Mouse (Mus musculus): ENCODE measurements around the gene Psma5. TPM values are rescaled to one million over a fixed set of nuclear protein-coding genes. Genes with fewer than 3 reads are reported as not detected.
"Not testable (repeated sequence)": the region's sequence is repeated elsewhere in the genome, so short reads cannot be mapped to it uniquely, and the experiment has no call there.

The Psma5 gene
- polyA plus RNA-seq, 1 experiment from 2014 or later: 266 TPM

DNA sequence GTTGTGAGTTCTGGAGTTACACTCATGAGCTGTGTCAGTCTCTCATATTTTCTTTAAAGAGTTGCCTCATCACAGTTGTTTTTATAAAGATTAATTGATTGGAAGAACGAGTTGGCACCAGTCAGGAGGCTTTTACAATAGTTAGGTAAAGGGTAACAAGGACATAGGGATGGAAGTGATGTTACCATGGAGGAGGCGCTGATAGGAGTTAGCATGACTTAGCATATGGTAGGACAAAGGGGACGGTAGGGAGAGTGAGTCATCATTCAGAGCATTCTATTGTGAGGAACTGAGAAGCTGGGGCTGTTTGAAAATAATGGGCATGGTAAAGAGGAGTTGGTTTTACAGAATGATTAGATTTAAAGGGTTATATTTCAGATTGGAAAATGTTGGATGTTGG lies 2.6 kb downstream of the Psma5 start:
- H3K27me3 ChIP-seq (replicated peaks; ENCODE audit: control insufficient read depth, insufficient read depth, low read length): no peaks in the 10 kb centered on the region
- H3K4me2 ChIP-seq (ENCODE audit: low read length): no peak overlapping the region
- WGBS: 69% methylated on average over 3 of the region's 3 CpGs
- H3K9ac ChIP-seq (replicated peaks; ENCODE audit: low read depth, low read length): no peak overlapping the region
- H3K4me1 ChIP-seq (replicated peaks; ENCODE audit: control insufficient read depth, insufficient read depth, low read length): peaks cover 18% of the 10 kb centered on the region
- no peak overlapping the region for H3K27ac ChIP-seq (ENCODE audit: low read length)
- peaks cover 5% of the 10 kb centered on the region for H3K36me3 ChIP-seq (ENCODE audit: control insufficient read depth, insufficient read depth)
- ATAC-seq: no peak
- no peak overlapping the region for H3K4me3 ChIP-seq (replicated peaks; ENCODE audit: low read length)
- H3K9me3 ChIP-seq (ENCODE audit: control insufficient read depth, low read length): no peaks in the 10 kb centered on the region

DNA sequence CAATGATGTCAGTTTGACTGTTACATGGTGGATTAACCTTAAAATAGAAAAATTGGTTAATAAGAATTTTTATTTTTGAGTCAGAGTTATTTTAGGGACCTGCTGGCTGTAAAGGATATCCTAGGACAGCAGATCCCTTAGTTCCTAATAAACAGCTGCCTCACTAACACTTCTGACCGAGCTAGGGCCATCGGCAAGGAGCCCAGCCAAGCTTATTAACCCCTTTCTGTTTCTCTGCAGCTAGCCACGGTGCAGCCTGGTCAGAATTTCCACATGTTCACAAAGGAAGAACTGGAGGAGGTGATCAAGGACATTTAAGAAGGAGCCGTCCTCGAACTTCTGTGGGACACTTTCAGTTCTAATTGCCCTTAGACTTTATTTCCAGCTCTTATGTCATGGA lies 22.8 kb downstream of the Psma5 start:
- peaks cover 10% of the 10 kb centered on the region for H3K4me1 ChIP-seq (replicated peaks; ENCODE audit: control insufficient read depth, insufficient read depth, low read length)
- not testable (repeated sequence) for H3K9me3 ChIP-seq (ENCODE audit: control insufficient read depth, low read length); ATAC-seq; H3K4me3 ChIP-seq (replicated peaks; ENCODE audit: low read length); H3K4me2 ChIP-seq (ENCODE audit: low read length); H3K27me3 ChIP-seq (replicated peaks; ENCODE audit: control insufficient read depth, insufficient read depth, low read length); H3K36me3 ChIP-seq (ENCODE audit: control insufficient read depth, insufficient read depth); H3K9ac ChIP-seq (replicated peaks; ENCODE audit: low read depth, low read length); H3K27ac ChIP-seq (ENCODE audit: low read length)
- 77% methylated on average over 5 of the region's 5 CpGs for WGBS

DNA sequence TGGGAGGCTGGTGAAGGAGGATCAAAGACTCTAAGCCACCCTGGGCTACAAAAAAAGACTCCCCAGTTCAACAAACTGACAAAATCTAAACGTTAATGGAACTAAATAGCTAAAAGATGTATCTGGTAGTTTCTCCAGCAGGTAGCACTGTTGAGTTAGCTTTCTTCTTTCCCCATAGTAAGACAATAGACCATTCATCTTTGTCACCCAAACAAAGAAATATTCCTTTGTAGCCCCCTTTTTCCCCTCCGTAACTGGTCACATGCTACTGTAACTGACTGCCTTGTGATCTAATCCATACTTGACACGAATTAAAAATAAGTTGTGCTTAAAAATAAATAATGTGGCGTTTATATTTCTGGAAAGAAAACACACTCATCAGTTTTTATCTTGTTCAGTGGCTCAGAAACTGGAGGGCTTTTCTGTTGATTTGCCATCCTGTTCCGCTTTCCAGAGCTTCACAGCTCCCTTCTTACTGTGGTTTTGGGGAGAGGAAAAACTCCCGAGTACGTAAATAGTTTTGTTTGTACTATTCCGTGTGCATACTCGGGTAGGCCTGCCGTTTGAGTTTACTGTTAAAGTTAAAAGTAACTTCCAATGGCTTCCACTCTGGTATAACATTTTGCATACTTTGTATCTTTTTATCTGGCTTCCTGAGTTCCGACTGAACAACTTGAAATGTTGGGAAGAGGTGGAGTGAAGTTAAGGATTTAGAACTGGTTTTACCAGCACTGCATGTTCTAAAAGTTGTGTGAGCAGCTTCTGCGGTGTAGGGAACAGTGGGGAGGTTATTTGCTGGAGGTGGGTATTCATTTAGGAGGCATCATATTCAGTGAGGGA lies 25.9 kb downstream of the Psma5 start:
- Histone ChIP-seq H3K27ac (ENCODE audit: low read length) (peak overlapping the region; percentile 82), H3K4me1 (replicated peaks; ENCODE audit: control insufficient read depth, insufficient read depth, low read length) (peaks cover 38% of the 10 kb centered on the region), H3K36me3 (ENCODE audit: control insufficient read depth, insufficient read depth) (peaks cover 3% of the 10 kb centered on the region; the same call in 1 of the 2 replicates), H3K27me3 (replicated peaks; ENCODE audit: control insufficient read depth, insufficient read depth, low read length) (no peaks in the 10 kb centered on the region), H3K9me3 (ENCODE audit: control insufficient read depth, low read length) (no peaks in the 10 kb centered on the region), H3K4me3 (replicated peaks; ENCODE audit: low read length) (peak overlapping the region; percentile 84), H3K4me2 (ENCODE audit: low read length) (peak overlapping the region; percentile 85), H3K9ac (replicated peaks; ENCODE audit: low read depth, low read length) (peak overlapping the region; percentile 96)
- no peak for ATAC-seq
- 25% methylated on average over 12 of the region's 12 CpGs for WGBS

DNA sequence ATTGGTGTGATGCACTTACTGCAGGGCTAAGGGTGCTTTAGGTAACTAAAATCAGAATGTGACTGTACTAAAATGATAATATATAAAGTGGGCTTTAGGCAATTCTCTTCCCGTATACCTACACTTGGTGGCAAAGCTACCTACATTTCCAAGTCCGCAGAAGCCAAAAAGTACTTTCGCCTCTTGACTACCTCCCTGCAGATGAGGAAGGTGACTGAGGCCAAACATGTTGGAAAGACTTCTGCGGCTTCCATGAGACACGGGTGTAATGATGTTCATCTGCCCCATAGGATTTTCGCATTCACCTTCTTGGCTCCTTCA lies 26.5 kb downstream of the Psma5 start:
- Histone ChIP-seq H3K4me1 (replicated peaks; ENCODE audit: control insufficient read depth, insufficient read depth, low read length) (peaks cover 44% of the 10 kb centered on the region), H3K36me3 (ENCODE audit: control insufficient read depth, insufficient read depth) (peaks cover 3% of the 10 kb centered on the region; the same call in 1 of the 2 replicates), H3K9me3 (ENCODE audit: control insufficient read depth, low read length) (no peaks in the 10 kb centered on the region), H3K4me2 (ENCODE audit: low read length) (peak overlapping the region; percentile 85), H3K27ac (ENCODE audit: low read length) (peak overlapping the region; percentile 82), H3K4me3 (replicated peaks; ENCODE audit: low read length) (peak overlapping the region; percentile 84), H3K9ac (replicated peaks; ENCODE audit: low read depth, low read length) (peak overlapping the region; percentile 96), H3K27me3 (replicated peaks; ENCODE audit: control insufficient read depth, insufficient read depth, low read length) (no peaks in the 10 kb centered on the region)
- no peak; the same call in 1 of the 2 replicates for ATAC-seq
- 9% methylated on average over 6 of the region's 6 CpGs for WGBS

DNA sequence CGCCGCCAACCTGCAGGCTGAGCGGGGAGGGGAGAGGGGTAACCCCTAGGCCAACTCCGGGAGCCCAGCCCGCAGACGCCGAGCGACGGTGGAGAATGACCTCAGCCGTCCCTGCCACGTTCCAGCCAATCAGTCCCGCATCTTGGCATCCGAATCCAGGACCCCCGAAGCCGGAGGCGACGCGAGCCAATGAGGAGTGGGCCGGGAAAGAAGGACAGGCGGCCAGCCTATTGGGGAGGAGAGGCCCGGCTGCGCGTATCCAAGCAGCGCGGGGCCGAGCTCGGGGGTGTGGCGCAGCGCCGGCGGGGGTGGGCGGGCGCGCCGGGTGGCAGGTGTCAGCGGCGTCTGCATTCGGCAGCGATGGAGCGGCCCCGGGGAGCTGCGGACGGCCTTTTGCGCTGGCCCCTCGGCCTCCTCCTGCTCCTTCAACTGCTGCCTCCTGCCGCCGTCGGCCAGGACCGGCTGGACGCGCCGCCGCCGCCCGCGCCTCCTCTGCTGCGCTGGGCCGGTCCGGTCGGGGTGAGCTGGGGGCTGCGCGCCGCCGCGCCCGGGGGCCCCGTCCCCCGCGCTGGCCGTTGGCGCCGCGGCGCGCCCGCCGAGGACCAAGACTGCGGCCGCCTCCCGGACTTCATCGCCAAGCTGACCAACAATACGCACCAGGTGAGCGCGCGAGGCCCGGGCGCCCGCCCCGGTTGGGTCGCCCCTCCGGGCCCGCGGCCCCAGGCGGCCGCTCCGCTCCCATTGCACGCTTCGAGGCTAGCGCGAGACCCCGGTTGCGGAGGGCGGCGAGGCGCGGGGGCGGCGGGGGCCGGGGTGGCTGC lies 27.3 kb downstream of the Psma5 start, which contains the start of gene Sort1:
Gene Sort1 (plus strand): TSS at position 302 of the 821 bp plus-strand sequence.
- Histone ChIP-seq H3K36me3 (ENCODE audit: control insufficient read depth, insufficient read depth) (peaks cover 3% of the 10 kb centered on the region; the same call in 1 of the 2 replicates), H3K9me3 (ENCODE audit: control insufficient read depth, low read length) (no peaks in the 10 kb centered on the region), H3K4me3 (replicated peaks; ENCODE audit: low read length) (peak within 1 kb of the TSS; percentile 84), H3K27me3 (replicated peaks; ENCODE audit: control insufficient read depth, insufficient read depth, low read length) (no peaks in the 10 kb centered on the region), H3K4me2 (ENCODE audit: low read length) (peak within 1 kb of the TSS; percentile 85), H3K4me1 (replicated peaks; ENCODE audit: control insufficient read depth, insufficient read depth, low read length) (peaks cover 52% of the 10 kb centered on the region), H3K9ac (replicated peaks; ENCODE audit: low read depth, low read length) (peak within 1 kb of the TSS; percentile 96), H3K27ac (ENCODE audit: low read length) (peak within 1 kb of the TSS; percentile 82)
- ATAC-seq: peak; percentile 99
- under 1% methylated on average over 61 of the region's 109 CpGs for WGBS

DNA sequence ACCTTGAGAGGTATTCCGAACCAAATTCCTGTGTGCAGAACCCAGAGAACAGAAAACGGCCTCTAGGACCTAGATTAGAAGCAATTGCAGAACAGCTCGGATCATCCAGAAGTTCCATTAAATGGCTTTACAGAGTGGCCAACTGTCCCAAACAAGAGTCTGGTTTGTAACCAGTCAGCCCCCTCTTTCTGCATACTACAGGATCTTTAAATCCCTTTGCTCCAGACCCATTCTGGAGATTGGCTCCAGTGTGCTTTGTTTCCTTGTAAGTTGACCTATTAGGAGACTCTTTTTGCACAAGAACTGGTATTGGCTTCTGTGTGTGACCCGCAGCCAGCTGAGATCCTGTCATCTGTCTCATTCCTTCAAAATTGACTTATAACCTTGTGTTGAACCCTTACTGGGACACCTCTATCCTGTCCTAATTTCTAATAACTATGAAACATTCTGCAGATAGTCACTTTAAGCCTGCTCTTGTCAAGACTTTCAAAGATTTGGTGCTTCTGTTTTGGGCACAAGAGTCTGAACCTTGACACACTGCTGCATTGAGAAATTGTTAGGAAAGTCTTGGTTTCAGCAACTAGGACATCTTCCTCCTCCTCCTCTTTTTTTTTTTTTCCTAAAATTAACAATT lies 28.5 kb downstream of the Psma5 start:
- Histone ChIP-seq H3K27ac (ENCODE audit: low read length) (no peak overlapping the region), H3K9ac (replicated peaks; ENCODE audit: low read depth, low read length) (peak overlapping the region; percentile 96), H3K9me3 (ENCODE audit: control insufficient read depth, low read length) (no peaks in the 10 kb centered on the region), H3K27me3 (replicated peaks; ENCODE audit: control insufficient read depth, insufficient read depth, low read length) (no peaks in the 10 kb centered on the region), H3K36me3 (ENCODE audit: control insufficient read depth, insufficient read depth) (no peaks in the 10 kb centered on the region; the same call in 1 of the 2 replicates), H3K4me2 (ENCODE audit: low read length) (peak overlapping the region; percentile 58), H3K4me1 (replicated peaks; ENCODE audit: control insufficient read depth, insufficient read depth, low read length) (peaks cover 60% of the 10 kb centered on the region), H3K4me3 (replicated peaks; ENCODE audit: low read length) (peak overlapping the region; percentile 84)
- ATAC-seq: no peak
- WGBS: 48% methylated on average over 4 of the region's 4 CpGs

DNA sequence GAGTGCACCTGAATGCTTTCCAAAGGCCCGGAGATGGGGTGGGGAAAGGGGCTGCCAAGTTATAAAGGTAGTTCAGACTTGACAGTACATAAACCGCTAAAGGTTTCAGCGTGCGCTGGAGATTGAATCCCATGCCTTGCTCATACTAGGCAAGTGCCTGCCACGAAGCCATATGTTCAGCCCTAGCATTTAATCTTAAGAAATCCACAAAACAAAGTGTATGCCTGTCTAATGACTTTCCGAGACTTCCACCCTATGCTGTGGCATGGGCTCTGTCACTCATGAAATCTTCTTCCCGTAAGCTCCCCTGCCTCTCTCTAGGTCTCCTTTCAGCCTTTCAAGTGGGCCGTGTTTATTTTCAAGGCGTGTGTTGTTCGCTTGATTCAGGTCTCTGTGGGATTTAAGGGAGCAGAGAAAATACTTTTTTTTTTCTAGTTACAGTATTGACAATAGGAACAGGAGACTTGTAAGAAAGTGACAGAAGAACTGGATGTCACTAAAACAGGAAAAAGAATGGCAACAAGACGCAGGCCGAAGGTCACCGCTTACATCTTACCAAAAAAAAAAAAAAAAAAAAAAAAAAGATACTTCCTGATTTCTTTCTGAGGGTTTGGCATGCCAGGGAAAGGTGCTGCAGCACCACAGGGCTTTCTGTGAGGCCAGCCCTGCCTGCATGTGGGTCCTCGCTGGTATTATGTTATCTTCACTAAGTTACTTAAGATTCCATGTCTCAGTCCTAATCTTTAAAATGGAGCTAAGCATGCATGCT lies 30.1 kb downstream of the Psma5 start:
- no peak for ATAC-seq
- no peaks in the 10 kb centered on the region for H3K36me3 ChIP-seq (ENCODE audit: control insufficient read depth, insufficient read depth)
- 51% methylated on average over 14 of the region's 14 CpGs for WGBS
- H3K27me3 ChIP-seq (replicated peaks; ENCODE audit: control insufficient read depth, insufficient read depth, low read length): no peaks in the 10 kb centered on the region
- H3K9ac ChIP-seq (replicated peaks; ENCODE audit: low read depth, low read length): peak overlapping the region; percentile 0; the same call in 1 of the 2 replicates
- peak overlapping the region; percentile 58 for H3K4me2 ChIP-seq (ENCODE audit: low read length)
- no peak overlapping the region for H3K27ac ChIP-seq (ENCODE audit: low read length)
- peaks cover 70% of the 10 kb centered on the region for H3K4me1 ChIP-seq (replicated peaks; ENCODE audit: control insufficient read depth, insufficient read depth, low read length)
- no peaks in the 10 kb centered on the region for H3K9me3 ChIP-seq (ENCODE audit: control insufficient read depth, low read length)
- peak overlapping the region; percentile 11 for H3K4me3 ChIP-seq (replicated peaks; ENCODE audit: low read length)

DNA sequence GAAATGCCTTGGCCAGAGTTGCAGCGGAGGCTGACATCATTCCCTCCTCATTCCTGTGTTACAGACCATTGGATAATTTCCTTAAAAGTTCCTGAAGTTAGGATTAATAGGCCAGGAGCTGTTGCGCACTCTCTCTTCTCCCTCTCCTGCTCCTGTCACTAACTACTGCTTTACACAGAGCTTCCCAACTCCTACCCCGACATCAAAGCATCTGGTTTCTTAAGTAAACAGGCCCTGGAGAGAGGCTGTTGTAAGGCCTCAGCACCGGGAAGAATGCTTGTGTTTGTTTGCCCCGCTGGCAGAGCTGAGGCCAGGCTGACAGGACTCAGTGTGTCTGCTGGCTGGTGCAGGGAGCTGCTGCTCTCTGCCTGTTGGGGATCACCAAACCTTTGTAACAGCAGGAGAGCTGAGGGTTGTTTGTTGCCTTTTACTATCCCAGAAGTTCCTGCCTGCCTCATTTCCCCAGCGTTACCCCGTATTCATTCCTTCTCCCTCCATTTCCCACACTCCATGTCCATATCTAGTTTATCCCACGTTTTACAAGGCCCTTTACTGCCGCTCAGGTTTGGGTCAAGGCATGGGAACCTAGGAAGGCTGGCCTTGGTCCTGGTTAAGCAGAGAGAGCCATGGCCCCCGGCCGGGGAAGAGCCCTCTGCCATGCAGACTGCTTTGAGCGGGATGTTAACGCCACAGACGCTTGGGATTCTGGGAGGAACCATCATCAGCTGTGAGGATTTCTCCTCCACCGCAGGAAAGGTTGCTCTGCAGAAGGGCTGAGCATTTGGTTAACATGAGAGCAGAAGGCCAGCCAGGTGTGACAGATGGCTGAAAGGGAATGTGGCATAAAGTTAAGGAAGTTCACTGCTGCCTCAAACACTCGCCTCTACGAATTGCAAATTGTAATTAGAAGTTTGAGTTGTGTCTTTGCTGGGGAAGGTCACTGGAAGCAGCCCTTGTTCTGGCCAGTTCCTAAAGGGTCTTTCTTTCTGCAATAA lies 31.4 kb downstream of the Psma5 start:
- peak overlapping the region; percentile 43; the same call in 1 of the 2 replicates for H3K9ac ChIP-seq (replicated peaks; ENCODE audit: low read depth, low read length)
- no peak for ATAC-seq
- no peaks in the 10 kb centered on the region for H3K27me3 ChIP-seq (replicated peaks; ENCODE audit: control insufficient read depth, insufficient read depth, low read length)
- WGBS: 16% methylated on average over 17 of the region's 17 CpGs
- peak overlapping the region; percentile 68 for H3K27ac ChIP-seq (ENCODE audit: low read length)
- no peaks in the 10 kb centered on the region for H3K9me3 ChIP-seq (ENCODE audit: control insufficient read depth, low read length)
- peaks cover 65% of the 10 kb centered on the region for H3K4me1 ChIP-seq (replicated peaks; ENCODE audit: control insufficient read depth, insufficient read depth, low read length)
- peak overlapping the region; percentile 7; the same call in 1 of the 2 replicates for H3K4me3 ChIP-seq (replicated peaks; ENCODE audit: low read length)
- no peaks in the 10 kb centered on the region for H3K36me3 ChIP-seq (ENCODE audit: control insufficient read depth, insufficient read depth)
- H3K4me2 ChIP-seq (ENCODE audit: low read length): peak overlapping the region; percentile 58
